Mouse (Mus musculus): ENCODE results near the gene Ift22. TPM values are rescaled to one million over a fixed set of nuclear protein-coding genes. Genes with fewer than 3 reads are reported as not detected.

Ift22 gene
- polyA plus RNA-seq (2015; fragmentation: Nextera tagmentation; extraction: Ambion mirVana) = 110 and 131 TPM in 2 replicates

DNA sequence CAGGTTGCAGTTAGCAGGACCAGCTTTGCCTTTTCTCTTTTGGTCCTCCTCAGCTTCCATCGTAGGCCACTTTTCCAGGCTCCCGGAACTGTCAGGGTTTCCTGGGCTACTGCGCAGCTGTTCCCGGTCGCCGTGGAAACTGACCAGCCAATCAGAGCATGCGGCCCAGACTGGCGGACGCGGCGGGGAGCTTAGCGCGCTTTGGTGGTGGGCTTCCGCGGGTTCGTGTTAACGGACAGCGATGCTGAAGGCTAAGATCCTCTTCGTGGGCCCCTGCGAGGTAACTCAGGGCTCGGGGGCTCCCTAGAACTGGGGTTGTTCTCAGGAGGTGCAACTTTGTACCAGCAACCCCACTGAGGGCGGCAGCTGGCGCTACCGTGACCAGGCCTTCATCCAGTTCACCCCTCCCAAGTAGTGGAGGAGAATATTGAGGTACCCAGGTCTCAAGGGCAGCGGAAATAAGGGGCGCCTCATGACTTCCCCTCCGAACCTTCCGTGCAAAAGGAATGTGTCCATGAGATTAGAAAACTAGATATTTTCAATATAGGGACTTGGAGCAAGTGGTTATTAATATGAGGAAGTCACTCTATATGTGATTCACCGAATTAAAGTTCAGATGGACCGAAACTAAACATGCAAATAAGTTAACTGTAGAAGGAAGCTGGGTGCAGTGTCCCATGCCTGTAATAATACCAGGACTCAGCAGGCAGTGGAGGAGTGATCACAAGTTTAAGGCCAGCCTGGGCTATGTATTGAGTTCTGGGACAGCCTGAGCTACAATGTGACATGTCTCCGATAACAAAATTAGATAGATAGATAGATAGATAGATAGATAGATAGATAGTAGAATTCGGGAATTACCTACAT is at the start of gene Ift22:
TSS of gene Ift22 (plus strand) at position 160 of the 867 bp plus-strand sequence.

DNA sequence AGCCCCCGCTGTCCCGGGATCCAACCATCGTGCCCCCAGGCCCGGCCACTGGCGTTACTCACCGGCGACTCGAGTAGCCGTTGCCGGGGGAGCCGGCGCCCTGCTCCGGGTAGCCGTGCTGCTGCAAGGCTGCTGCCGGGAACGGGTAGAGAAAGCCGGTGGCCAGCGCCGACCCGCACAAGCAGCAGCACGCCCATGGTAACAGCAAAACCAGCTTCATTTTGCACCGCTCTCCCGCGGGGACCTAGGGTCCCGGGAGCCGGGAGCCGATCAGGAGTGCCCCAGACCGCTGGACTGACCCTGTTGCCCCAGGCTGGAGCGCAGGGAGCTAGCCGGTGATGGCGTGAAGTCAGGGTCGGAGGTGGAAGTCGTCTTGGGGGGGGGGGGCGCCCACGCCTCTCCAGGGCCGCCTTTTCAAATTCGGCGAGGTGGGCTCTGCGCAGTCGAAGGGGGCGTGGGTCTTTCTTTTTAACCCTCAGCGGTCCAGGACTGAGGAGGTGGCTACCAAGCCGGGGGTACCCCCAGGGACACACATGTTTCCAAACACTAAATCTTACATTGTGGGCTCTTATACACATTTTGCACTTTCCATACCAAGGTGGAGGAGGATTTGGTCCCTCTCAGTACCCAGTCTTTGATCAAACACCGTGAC is 25.0 kb upstream of the Ift22 start, which contains the start of gene Col26a1:
TSS of gene Col26a1 (minus strand) at position 422 of the 652 bp plus-strand sequence.

DNA sequence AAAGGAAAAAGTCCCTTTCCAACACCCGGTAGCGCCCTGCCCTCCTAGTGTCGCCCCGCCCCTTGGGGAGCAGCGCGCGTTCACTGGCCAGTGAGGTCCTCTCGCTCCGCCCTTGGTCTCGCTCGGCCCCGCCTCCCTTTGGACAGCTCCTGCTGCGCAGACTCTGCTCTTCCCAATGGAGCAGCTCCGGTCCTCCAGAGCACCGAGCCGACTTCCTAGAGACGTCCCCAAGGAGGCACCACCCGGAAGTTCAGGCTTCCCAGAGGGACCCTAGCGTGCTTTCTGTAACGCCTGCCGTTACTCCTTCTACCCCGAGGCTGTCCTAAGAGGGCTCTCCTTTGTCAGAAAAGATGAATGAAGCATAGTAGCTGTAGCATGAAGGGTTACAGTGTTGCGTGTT is 45.1 kb downstream of the Ift22 start, which contains the start of gene Fis1:
TSS of gene Fis1 (plus strand) at position 261 of the 400 bp plus-strand sequence.

Other genes with a start within 250 kb of the Ift22 start
- gene Myl10, start 215.0 kb upstream of the Ift22 start, polyA plus RNA-seq (2015; fragmentation: Nextera tagmentation; extraction: Ambion mirVana) = not detected in 2 replicates
- 35.9 and 37.5 TPM in 2 replicates for gene Col26a1, start 24.9 kb upstream of the Ift22 start, polyA plus RNA-seq (2015; fragmentation: Nextera tagmentation; extraction: Ambion mirVana)
- gene Fis1, start 45.1 kb downstream of the Ift22 start, polyA plus RNA-seq (2015; fragmentation: Nextera tagmentation; extraction: Ambion mirVana) = 392 and 407 TPM in 2 replicates
- 0.10 and 0.17 TPM in 2 replicates for gene Cldn15, start 58.5 kb downstream of the Ift22 start, polyA plus RNA-seq (2015; fragmentation: Nextera tagmentation; extraction: Ambion mirVana)
- 27.7 and 33.2 TPM in 2 replicates for gene Plod3, start 78.9 kb downstream of the Ift22 start, polyA plus RNA-seq (2015; fragmentation: Nextera tagmentation; extraction: Ambion mirVana)
- 142 and 162 TPM in 2 replicates for gene Znhit1, start 79.9 kb downstream of the Ift22 start, polyA plus RNA-seq (2015; fragmentation: Nextera tagmentation; extraction: Ambion mirVana)
- gene Vgf, start 118.2 kb downstream of the Ift22 start, polyA plus RNA-seq (2015; fragmentation: Nextera tagmentation; extraction: Ambion mirVana) = 56.1 and 64.7 TPM in 2 replicates
- gene Ap1s1, start 138.0 kb downstream of the Ift22 start, polyA plus RNA-seq (2015; fragmentation: Nextera tagmentation; extraction: Ambion mirVana) = 195 and 218 TPM in 2 replicates
- 0.08 and 0.20 TPM in 2 replicates for gene Serpine1, start 164.1 kb downstream of the Ift22 start, polyA plus RNA-seq (2015; fragmentation: Nextera tagmentation; extraction: Ambion mirVana)
- gene Trim56, start 208.1 kb downstream of the Ift22 start, polyA plus RNA-seq (2015; fragmentation: Nextera tagmentation; extraction: Ambion mirVana) = 2.6 and 2.9 TPM in 2 replicates
- not detected in 2 replicates for gene Muc3, start 241.2 kb downstream of the Ift22 start, polyA plus RNA-seq (2015; fragmentation: Nextera tagmentation; extraction: Ambion mirVana)

Data from neural tube, postnatal 0 days (tissue).